Mouse (Mus musculus): ENCODE results near the gene Jrkl. TPM values are rescaled to one million over a fixed set of nuclear protein-coding genes. Genes with fewer than 3 reads are reported as not detected.

Gene Jrkl
- total RNA-seq (2022), result 10 to 100 TPM in 1 of 4 experiments, 1 to 10 TPM in 3; 9.1 to 12.0 (median 9.6) TPM

DNA sequence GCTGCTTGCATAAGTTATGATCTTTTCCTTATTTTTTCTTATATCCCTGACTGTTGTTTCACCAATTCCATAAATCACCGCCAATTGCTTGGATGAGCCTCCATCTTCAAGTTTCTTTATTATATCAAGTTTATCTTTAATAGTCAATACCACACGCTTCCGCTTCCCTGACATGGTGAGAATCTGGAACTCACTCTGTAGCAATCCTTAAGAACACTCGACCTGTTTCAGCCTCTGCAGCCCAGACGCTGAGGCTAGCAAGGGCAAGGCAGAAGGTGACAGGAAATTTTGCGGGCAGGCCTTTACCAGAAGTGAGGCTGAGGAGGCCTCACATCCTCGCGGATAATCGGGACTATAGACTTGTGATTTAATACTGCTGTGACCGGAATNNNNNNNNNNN lies at the start of gene Jrkl:
TSS of gene Jrkl (minus strand) at position 349 of the 400 bp plus-strand sequence.
- DNase-seq (ENCODE audit: low spot score in 2 of 2), result peak in 1 of 2 experiments; percentile 6

DNA sequence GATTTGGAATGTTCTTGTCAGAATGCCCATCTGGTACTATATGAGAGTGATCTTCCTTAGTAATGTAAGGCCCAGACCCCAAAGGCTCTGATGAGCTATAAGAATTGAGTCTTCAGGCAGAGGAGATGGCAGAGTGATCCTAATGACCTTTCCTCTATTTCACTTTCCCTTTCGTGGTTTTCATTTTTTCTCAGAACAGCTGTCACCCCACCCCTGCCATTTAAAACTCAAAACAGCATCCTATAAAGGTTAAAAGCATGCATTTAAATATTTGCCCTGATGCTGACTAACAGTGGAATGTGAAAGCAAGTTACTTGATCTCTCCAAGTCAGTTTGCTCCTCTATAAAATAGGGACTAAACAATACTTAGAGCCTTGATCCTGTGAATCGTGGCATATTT lies 41.9 kb upstream of the Jrkl start:
- no peak for DNase-seq (ENCODE audit: low spot score in 2 of 2)

DNA sequence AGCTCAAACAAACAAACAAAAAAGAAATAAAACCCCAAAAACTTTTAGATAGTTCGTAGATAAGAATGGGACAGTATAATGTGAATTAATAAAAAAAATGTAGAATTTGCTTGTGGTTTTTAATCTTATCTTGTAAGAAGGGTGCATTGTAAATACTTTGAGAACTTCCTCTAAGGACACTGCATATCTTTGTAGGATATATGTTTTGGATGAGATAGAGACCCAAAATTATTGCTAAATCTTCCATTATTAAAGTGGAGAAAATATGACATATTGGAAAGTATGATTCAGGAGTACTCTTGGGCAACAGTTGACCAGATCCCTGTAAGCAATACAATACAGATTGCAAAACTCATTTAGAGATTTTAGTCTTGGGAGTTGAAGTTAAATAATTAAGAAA lies 27.6 kb upstream of the Jrkl start:
- DNase-seq (ENCODE audit: low spot score in 2 of 2), result no peak

DNA sequence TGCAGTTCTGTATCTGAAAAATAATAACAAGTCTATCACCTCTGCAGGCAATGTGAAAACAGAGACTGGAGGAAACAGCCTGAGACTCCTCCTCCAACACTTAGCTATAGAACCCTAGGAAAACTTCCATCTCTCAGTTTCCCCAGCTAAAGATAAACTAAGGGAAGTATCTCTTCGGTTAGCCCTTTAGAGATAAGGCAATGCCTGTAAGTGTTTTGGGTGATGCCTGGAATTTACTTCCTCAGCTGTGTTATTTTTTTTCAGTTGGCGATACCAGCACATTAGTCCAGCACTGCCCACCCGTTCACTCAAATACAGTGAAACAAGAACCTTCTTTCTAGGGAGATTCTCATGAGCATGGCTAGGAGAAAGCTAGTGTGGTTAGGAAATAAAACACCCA lies 15.4 kb upstream of the Jrkl start:
- no peak for DNase-seq (ENCODE audit: low spot score in 2 of 2)

DNA sequence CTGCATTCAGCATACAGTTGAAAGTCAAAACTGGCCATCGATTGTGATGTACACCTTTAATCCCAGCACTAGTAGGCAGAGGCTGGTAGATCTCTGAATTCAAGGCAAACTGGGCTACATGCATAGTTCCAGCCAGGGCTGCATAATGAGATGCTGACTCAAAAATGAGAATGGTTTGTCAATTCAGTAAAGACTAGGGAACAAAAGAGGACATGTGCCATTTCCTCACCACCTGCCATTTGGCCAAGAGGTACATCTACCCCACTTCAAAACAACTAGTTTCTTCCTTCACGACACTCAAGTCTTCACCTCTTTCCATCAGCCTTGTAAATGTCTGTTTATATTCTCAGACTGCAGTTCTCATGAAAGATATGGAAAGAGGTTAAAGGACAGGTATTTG lies 12.5 kb upstream of the Jrkl start:
- DNase-seq (ENCODE audit: low spot score in 2 of 2), result no peak

DNA sequence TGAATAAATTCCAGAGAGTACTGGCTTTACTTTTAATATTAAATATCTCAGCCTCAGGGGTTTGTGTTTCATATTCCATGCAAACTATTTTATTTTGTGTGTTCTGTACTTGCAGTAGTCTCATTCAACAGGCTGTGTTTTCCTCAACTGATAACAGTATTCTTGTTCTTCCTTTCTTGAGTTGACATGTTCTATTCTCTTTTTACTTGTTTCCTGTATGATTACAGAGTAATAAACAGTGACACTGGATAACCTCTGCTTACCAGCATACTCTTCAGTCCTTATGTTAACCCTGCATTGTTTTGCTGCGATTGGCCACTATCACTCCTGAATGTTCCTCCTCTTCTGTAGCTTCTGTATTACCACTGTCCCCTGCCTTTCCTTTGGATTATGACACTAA lies 11.1 kb upstream of the Jrkl start:
- DNase-seq (ENCODE audit: low spot score in 2 of 2), result no peak

DNA sequence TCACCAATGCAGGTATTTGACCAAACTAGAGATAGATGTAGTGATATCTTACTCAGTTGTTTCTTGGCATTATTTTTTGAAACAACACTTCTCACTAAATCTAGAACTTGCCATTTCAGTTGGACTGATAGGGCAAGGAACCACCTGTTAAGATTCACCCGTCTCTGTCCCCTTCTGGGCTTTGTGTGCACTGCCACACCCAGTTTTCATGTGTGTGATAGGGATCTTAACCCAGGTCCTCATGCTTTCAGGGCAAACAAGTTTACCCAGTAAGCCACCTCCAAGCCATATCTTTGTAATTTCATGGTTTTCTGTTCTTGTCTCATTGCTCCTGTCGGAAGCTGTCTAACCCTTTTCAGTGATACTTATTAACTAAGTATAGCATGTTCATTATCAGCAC lies 5.6 kb upstream of the Jrkl start:
- no peak for DNase-seq (ENCODE audit: low spot score in 2 of 2)

DNA sequence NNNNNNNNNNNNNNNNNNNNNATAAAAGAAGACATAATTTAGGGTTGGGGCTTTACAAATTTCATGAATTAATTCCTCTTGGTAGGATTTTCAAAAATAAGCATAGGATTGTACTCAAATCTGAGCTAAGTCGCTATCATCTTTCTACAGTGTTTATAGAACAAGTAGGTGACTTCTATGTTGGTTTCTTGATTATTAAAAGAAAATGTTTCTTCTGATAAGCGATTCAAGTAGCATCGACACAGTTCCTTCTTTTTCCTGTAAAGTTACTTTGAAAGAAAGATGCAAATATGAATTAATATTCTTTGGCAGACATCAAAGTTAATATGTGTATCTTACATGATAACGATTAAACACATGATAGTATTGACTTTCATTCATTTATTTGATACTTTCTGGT lies 2.5 kb upstream of the Jrkl start:
- no peak for DNase-seq (ENCODE audit: low spot score in 2 of 2)

DNA sequence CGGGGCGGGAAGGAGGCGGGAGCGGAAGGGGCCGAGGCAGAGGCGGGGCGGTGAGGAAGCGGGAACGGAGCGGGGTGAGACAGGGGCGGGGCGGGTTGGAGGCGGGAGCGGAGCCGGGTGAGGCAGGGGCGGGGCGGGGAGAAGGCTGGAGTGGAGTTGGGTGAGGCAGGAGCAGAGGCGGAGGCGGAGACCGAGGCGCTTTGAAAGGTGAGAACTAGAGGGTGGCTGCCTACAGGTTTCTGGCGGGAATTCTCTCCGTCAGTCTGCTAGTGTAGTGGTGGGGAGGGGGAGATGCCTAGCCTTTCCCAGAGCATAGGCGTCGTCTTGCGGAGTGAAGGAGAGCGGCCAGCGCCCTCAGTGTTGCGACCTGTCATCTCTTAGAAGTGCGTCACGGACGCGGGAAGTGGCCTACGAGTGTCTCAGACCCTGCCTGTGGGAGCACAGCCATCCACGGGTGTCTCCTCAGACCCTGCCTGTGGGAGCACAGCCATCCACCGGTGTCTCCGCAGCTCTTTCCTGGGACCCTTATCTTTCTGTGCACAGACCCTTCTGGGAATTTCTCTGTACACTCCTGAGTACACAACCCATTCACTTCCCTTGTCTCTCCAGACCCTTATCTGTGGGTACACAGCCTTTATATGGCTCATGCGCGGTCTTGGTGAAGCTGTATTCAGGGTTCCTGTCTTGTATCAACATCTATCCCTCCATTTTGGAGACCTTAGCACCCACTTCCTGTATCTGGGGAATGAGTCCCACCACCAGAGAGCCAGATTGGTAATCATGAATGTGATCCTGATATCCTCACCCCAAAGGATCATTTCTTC lies 1.4 kb upstream of the Jrkl start, which contains the start of gene Ccdc82:
TSS of gene Ccdc82 (plus strand) at position 141 of the 824 bp plus-strand sequence.
- peak; percentile 62 to 65 for DNase-seq (ENCODE audit: low spot score in 2 of 2)

DNA sequence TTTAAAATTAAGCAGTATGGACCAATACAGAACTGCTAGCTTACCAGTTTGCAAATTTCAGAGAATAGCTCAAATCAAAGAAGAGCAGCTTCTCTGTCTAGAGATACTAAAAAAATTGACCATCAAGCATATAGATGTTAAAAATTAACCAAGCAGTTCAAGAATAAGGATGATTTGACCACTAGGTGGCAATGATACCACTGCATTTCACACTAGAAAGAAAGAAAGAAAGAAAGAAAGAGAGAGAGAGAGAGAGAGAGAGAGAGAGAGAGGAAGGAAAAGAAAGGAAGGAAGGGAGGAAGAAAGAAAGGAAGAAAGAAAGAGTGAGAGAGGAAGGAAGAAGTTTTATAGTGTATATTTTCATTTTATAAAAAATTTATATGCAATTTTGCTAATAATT lies 3.3 kb downstream of the Jrkl start:
- no peak for DNase-seq (ENCODE audit: low spot score in 2 of 2)

DNA sequence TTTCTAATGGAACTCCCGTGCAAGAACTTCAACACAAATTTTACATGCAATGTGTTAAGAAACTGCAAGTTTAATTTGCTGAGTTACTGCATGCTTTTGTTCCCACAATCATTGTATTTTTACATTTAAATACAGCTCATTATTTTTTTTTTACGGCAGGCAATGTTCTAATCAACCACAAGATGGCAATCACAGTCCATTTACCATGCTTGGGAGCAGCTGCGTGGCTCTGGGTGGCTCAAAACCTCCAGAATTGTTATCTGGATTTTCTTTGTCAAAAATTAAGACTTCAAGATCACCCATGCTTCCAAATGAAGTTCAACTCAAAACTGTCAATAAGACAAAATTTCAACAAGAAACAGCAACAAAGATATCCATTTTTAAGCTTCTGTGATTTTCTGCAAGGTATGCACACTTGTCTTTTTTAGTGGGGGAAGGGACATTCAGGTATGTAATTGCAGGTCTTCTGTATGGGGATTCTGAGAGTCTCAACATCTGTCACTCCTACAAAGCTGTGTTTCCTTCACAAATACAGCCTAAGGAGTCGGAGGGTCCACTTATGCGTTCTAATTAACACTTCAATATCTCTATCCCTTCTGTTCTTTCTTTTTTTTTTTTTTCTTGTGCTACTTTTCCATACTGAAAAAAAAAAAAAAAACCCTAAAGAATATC lies 13.9 kb downstream of the Jrkl start:
- DNase-seq (ENCODE audit: low spot score in 2 of 2), result no peak

DNA sequence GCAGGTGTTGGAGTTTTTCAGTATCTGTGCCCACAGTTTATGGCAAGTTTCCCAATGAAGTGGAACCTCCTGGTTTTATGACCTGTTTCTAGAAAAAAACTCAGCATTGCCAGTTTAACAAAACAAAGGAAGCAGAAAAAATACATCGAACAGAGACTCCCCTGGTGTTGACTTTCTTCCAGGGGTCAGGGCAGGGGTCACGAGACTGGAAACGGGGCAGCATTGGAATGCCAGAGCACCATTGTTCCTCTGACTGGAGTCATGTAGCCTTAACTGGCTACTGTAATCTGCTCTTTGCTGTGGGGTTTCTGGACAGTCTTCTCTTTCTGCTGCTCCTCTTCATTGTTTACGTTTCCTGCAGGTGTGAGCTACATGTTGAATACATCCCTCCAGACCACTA lies 15.1 kb downstream of the Jrkl start:
- DNase-seq (ENCODE audit: low spot score in 2 of 2), result no peak

DNA sequence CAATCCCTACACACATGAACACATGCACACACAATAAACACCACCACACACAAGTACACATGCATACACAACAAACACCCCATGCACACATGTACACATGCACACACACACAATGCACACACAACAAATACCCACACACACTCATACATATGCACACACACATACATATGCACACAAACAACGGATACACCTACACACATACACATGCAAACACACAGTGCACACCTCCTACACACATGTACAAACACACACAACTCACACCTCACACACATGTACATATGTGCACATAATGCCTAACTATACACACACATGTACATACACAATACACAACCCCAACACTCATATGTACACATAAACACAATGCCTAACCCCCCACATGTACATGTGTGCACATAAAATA lies 19.8 kb downstream of the Jrkl start:
- no peak for DNase-seq (ENCODE audit: low spot score in 2 of 2)

DNA sequence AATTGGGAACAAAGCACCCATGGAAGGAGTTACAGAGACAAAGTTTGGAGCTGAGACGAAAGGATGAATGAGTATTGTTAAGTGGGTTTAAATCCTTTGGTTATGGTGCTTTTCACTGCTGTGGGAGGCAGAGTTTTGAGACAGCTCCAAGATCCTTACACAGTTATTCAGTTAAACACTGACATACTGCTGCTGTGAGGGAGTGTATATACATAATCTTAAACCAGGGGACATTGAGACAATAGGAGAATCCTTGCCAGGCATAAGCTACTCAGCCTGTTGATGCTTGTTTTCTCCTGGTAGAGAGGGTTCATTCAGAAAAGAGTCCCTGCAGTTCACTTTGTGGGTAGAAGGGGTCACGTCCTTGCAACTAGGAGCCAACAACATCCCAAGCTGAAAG lies 39.3 kb downstream of the Jrkl start:
- DNase-seq (ENCODE audit: low spot score in 2 of 2), result no peak

DNA sequence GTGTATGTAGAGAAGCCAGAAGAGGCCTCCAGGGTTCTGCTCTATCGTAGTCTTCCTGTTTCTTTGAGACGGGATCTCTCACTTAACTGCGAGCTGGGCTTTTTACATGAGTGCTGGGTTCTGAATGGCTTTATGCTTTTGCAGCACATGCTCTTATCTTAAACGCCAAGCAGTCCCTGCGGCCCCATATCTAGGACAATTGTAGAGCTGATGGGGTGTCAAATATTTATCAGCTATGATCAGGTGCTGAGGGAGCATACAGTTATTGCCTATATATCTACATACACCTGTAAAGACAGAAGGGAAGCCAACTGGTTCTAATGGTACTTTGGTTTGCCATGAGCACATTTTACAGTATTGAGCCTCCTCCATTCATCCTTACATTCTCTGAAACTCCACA lies 41.9 kb downstream of the Jrkl start:
- no peak for DNase-seq (ENCODE audit: low spot score in 2 of 2)

DNA sequence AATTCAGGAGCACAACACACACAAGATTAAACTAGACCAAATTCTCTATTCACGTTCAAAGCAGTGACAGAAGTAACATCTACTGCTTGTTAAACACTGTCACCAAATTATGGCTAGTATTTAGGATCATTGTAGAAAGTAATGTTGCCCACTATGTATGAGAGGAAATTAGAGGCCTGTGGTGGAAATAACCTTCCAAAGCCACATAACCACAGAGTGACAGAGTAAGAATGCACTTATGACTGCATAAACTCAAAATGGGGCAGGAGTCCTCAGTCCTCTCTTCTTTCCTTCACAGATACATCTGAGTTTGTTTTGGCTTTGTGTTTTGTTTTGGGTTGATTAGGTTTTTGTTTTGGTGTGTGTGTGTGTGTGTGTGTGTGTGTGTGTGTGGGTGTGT lies 42.5 kb downstream of the Jrkl start:
- no peak for DNase-seq (ENCODE audit: low spot score in 2 of 2)

DNA sequence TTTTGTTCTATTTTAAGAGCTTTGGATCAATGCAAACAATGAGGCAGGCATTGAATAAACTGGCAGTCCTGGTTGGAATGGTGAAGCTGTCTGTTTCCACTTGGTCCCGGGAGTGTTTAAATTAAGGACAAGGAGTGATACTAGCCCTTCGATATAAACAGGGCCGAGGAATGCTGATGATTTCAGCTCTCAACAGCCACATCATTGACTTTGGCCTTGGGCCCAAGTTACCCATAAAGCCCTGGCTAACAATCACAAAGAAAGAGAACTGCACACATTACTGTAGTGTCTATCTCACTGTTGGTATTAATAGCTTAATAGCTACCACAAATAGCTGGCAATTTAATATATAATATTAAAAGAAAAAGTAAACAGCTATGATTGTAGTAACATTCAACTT lies 45.5 kb downstream of the Jrkl start:
- DNase-seq (ENCODE audit: low spot score in 2 of 2), result no peak

DNA sequence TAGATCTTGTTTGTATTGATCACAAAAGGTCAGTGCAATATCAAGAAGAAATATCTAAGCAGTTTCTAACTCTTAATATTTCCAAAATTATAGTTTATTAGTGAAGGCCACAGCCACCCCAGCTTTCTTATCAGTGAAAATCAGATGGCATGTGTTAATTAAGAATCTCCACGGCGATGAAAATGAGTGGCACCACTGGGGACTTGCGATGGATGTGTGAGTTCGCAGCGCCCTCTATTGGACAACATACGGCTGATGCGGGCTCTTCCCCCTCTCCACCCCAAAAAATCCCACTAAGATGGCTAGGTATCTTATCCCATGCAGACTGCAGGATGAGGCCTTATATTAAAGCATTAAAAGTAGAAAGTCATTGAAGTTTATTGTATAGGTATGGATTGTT lies 49.9 kb downstream of the Jrkl start:
- peak; percentile 11 to 31 for DNase-seq (ENCODE audit: low spot score in 2 of 2)

DNA sequence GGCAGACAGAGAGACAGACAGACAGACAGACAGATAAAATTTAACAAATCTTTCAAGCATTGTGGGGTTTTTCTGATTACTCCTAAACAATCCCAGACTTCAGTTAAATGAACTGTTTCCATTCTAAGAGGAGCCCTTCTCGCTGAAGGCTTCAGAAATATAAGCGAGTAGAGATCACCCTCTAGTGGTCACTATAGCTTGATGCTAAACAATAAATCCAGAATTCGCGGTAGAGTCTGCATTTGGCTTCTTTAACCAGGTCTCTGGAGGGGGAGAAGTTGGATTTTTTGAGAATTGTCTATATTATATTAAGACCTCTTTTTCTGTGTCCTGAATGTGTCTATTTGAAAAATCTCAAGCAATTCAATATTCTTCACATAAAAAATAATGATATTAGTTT lies 50.4 kb downstream of the Jrkl start:
- peak in 1 of 2 experiments; percentile 6 for DNase-seq (ENCODE audit: low spot score in 2 of 2)

DNA sequence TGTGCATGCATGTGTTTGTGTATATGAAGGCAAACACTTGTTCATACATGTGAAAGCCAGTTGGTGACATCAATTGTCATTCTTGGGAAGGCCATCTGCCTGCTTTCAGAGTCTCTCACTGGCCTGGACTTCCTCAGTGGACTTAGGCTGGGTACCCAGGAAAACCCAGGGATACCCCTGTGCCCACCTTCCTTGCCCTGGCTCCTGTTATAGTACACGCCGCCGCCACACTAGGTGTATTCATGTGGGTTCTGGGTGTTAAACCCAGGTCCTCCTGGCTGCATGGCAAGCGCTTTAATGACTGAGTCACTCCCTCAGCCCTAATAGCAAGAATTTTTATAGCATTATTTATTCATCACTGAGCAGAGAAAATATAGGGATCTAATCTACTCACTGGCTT lies 51.0 kb downstream of the Jrkl start:
- no peak for DNase-seq (ENCODE audit: low spot score in 2 of 2)

Measured in layer of hippocampus, adult 8-10 months (tissue).